Mouse (Mus musculus) cerebellum, postnatal 25 days (tissue): ENCODE results near the gene Nme3.
"Not testable (repeated sequence)": the region's sequence is repeated elsewhere in the genome, so short reads cannot be mapped to it uniquely, and the experiment has no call there.

Experiments used
- DNase-seq, 2 experiments: peaks; one replicate each; pipeline ENCODE4 v3.0.0; 2021; ENCODE audit warnings: mixed read lengths in 2 of 2

Nme3 gene

DNA sequence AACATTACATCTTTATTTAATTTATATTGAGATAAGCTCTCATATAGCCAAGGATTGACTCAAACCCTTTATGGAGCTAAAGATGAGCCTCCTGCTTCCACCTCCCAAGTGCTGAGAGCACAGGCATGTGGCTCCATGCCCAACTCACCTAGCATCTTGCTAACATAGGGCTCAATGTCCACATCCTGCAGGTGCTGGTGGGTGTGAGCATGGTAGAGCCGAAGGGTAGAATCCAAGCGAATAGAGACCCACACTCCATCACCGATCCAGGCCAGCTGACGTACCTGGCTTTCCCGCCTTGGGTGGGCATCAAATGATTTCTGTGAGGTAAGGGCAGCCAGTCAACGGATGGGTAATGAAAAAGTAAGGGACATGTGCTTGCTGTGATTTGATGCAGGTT is 3.7 kb downstream of the Nme3 start:
- no peak for DNase-seq

DNA sequence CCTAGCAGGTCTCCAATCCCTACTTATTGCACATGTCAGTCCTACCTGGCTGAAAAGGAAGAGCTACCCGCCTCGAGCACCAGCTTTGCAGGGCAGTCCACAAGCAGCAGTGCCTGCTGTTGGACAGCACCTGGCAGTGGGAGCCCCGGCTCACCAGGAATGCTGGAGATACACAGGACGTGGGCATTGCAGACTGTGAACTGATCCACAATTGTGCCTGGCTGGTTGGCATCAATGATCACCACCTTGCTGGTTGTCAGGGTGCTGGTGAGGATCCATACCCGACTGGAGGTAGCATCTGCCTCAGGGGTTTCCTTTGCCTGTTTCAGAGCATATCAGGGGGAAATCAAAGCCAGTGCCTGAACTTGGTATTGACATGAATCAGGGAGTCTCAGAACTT is 5.8 kb downstream of the Nme3 start:
- no peak for DNase-seq

DNA sequence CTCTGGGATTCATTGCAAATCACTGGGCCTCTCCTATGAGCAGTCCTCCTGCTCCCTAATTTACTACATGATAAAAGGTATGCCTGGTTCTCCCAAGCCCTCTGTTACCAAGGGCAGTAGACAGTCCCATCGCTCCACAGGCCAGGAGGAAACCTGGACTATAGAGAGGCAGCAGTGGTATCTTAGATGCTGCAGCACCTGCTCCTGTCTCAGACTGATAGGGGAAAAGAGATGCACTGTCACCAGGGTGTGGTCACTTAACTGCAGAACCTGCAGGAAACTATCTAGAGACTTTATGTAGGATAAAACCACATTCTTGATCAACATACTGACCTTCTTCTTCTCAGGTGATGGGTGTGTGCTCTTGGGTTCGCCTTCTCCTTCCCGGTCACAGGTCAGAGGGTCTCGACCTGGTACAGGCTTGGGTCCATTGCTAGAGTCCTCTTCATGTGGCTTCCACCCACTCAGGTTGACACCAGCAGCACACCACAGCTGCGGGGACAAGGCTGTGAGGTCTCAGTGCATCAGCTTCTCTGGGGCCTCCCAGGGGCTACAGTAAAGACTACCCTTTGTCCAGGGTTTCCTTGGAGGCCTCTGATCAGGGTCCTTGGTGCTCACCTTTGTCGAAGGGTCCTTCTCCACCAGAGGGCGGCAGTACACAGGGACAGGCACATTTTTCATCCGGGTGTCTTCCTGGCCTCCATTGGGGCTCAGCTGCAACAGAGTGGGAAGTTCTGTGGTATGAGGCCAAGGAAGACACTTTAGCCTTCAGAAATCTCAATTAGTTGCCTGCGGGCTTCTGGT is 6.6 kb downstream of the Nme3 start:
- DNase-seq, result peak in 1 of 2 experiments; percentile 62

DNA sequence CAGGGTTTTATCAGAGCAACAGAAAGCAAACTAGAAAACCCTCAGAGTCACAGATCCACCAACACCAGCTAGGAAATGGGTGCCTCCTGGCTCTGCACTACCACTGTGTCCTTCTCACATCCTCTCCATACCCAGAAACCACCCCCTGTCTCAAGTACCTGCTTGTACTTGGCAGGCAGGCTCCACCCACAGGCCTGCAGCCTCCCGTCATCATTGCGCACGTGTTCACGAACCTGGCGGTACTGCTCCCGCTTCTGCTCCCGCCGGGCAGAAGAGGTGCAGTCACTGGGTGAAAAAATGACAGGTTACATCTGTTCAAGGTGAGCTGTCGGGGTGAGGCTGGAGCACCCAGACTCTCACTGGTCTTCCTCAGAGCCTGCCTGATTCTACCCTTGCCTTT is 7.5 kb downstream of the Nme3 start:
- DNase-seq, result no peak

DNA sequence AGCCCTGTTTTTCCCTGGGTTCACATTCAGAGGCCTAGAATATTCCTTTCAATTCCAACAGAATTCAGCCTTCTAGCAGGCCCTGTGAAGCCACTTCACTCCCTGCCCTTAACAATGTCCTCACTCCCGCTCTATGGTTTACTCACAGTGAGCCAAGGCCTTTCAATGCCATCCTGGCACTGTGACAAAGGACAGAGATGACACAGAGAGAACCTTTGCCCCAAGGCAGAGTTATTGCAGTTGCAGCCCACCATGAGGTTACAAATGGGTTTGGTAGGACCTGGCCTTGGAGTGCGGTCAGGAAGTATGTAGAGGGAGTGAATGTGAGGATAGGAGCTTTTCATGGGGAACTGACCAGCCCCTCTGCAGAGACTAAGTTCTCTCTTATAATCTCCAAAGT is 11.3 kb downstream of the Nme3 start:
- DNase-seq, result no peak

DNA sequence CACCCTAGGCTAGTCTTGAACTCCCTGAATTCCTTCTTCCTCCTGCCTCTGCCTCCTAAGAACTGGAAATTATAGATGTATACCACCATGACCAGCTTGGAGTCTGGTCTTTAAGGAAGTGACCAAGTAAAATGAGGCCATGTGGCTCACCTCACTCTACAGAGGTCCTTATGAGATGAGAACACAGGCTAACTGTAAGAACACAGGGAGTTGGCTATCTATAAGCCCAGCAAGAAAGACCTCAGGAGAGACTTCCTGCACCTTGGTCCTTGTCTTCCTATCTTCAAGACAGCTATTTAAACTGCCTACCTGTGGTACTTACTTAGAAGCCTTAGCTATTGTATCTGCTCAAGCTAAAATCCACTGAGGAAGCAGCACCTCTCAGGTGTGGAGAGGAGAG is 17.7 kb downstream of the Nme3 start:
- no peak for DNase-seq

DNA sequence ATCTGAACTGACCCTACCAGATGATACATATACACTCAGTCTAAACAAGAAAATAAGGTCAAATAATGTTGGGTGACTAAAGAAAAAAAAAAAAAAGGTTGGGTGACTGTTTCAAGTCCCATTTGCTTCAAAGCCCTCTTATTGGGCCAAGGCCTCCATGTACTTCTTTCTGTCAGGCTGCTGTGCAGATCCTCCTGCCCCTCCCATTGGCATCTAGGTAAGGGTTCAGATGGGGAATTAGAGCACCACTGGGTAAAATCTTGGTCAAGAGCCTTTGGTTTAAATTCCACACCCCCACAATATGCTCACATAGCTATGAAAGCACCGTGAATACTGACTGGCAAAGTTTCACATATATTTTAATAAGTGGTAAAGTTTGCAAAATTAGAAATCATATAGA is 26.9 kb downstream of the Nme3 start:
- DNase-seq, result no peak

DNA sequence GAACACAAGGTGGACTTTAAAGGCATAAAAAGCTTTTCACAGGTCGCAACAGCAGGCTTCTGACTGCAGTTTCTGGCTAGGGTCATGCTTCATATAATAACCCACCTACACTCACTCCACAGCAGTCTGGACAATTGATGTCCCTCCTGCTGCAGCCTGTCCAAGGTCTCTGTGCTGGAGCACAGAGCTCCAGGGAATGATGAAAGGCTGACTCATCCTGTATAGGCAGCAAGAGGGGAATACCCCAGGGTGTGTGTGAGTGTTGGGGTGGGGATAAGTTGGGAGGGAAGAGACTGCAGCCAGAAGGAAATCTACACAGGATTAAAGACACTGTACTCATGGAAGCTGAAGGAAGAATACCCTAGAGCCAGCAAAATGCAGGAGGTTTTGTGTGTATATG is 33.2 kb downstream of the Nme3 start:
- DNase-seq, result no peak

DNA sequence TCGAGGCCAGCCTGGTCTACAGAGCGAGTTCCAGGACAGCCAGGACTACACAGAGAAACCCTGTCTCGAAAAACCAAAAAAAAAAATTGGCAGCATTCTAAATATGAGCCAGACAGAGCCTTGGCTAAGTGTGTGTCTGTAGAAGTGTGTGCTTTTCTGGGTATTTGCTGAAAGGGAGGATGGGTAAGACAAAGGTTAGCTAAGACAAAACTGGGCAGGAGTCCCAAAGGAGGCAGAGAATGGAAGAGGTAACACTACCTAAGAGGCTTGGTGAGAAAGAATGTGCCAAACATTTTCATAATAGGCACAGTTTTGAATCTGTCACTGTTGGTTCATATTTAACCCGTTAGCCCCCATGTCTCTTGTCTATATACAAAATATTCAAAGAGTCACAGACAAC is 36.1 kb downstream of the Nme3 start:
- no peak for DNase-seq

DNA sequence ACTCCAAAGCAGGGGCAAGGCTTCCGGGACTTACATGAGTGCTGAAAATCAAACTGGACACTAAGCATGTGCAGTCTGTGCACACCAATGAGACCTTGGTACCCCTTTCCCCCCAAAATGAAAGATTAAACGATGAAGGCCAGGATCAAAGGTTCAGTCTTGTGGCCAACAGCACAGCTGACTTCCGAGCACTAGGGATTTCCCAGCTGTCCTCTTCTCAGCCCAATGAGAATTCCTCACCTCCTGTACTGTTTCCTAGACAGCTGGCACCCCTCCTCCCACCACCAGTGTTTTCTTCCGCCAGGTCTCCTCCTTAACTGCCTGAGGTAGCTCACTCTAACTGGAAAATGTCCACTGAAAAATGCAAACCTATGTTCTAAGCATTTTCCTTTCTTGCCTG is 36.9 kb downstream of the Nme3 start:
- no peak for DNase-seq

DNA sequence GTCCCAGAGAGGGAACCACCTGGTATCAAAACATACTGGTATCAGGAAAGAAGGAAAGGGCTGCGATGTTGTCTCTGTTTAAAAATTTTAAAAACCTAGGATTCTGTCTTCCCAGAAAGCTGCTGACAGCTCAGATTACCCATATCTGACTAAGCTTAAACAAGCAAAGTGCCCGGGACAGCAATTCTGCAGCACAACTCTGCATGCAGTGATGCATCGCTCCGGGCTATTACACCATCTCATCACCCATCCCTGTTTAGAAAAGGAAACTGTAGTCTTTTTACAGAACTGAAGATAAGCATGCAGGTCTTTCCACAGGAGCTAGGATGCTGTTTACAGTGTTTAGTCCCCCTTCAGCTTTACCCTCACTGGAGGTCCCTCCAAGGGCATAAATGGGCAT is 38.6 kb downstream of the Nme3 start:
- DNase-seq, result no peak

DNA sequence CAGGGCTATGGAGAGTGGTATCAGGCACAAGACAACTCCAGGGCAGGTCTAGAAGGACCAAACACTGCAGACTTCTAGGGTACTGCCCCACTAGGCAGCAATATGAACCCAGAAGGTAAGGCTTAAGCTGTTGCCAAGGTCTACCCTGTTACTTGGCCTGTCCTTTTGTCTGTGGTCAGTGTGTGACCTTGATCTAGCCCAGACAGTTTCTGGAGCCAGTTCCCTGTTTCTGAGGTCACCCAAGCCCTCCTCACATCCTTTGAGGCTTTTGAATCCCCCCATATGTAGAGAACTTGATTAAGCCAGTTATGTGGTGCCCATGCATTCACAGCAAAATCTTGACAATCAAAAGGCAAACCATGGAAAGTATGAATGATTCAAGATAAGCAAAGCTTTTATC is 39.4 kb downstream of the Nme3 start:
- DNase-seq, result no peak

DNA sequence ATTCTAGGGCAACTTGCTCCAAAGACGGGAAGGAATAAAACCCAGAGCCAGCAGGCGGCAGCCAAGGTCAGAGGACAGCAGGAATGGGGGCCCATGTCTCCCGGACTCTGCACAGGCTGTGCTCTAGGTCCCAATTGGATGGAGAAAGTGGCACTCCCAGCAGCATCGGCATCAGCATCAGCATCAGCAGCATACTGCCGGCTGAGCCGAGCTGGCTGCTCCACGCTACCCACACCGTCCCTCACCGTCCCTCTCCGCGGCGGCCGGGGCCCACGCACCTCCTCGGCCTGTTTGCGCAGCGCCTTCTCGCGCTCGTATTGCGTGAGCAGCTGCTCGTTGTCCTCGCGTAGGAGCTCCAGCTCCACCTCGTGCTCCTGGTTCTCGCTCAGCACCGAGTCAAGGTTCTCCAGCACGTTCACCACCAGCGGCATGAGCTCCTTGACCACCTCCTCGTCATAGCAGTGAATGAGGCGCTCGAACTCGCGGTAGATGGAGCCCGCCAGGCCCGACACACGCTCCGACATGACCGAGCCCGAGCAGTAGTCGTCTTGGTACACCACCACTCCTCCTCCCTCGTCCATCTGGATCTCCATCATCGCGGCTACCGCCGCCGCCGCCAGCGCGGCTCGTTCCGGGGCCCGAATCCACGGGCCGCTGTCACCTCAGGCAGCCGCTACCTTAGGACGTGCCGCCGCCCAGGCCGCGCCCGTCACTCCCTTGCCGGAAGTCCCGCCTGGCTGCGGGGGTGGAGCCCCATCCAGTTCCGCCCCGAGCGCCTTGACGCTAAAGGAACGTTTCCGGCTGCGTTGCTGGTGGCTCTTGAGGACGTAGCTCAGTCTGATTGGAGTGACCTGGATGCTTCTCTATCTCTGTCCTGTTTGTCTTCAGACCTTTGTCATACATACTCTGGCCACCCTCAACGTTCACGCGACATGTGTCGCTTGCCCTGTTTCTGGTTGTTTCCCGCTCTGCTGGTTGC is 40.2 kb downstream of the Nme3 start, which contains the start of gene Mapk8ip3:
Mapk8ip3 (minus strand) TSS at position 719 of the 979 bp plus-strand sequence.
- DNase-seq, result peak; percentile 96 to 98

DNA sequence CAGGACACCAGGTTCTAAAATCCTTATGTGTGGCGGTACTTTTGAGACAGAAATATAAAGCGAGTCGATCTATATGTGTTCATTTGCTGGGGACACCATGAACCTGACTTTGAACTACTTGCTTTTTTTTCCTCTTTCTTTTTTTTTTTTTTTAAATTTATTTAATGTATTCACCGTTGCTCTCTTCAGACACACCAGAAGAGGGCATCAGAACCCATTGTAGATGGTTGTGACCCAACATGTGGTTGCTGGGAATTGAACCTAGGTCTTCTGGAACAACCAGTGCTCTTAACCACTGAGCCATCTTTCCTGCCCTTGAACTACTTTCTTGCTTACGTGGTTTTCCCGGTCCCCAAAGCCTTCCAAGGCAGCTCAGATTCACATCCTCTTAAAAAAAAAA is 41.0 kb downstream of the Nme3 start:
- DNase-seq, result no peak

DNA sequence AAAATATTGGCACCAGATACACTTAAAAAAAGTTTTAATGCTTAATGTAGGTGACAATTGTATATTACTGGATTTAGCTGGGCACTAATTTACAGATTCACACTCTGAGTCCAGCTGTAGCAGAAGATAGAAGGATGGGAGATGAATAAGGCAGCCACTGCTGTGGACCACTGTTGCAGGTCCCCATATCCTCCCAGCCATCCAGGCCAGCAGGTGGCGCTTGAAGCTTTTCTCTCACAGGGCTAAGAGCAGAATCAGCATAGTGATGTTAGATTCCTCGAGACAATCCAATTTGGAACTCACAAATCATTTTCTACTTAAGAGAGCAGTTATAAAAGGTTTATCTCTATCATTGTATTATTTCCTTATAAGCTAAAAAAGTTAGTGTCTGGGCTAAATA is 46.2 kb downstream of the Nme3 start:
- peak; percentile 50 to 71 for DNase-seq

DNA sequence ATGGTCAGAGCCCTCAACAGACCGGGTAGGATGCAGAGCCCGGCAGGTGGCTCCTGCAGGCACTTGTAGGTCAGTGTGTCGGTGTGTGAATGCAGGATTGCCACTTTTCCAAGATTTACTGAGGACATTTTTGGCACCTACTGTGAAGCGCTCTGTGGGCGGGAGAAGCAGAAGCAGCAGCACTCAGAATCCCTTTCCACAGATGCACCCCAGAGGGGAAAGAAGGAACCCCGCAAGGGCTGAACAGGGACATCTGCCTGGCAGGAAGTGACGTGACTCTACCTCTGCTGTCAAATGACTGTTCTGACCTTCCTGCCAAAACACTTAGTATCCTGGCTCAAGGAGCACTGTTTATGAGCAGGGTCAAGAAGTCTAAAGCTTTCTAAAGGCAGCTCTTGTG is 46.7 kb downstream of the Nme3 start:
- peak; percentile 11 to 18 for DNase-seq

DNA sequence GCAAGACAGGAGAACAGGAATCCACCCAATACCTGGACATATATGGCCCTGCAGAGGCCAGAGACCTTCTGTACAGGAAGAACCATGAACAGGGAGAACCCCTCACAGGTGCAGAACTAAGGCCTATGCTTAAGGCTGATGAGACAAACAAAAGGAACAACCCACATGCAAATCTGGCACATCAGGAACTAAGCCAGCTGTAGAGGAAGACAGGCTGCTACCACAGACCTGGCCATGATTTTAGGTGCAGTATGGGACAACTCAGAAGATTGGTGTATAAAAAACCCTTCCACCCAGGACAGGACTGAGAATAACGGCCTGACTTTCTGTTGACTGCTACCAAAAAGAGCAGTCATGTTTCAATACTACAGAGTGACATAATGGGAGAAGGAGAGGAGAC is 47.3 kb downstream of the Nme3 start:
- not testable (repeated sequence) for DNase-seq
